Mouse (Mus musculus): ENCODE measurements around the gene Ube4b. TPM values are rescaled to one million over a fixed set of nuclear protein-coding genes. Genes with fewer than 3 reads are reported as not detected.

The Ube4b gene
- polyA plus RNA-seq (2012; fragmentation: generic; extraction: Trizol): 10 to 100 TPM; 14.9 to 60.1 TPM

DNA sequence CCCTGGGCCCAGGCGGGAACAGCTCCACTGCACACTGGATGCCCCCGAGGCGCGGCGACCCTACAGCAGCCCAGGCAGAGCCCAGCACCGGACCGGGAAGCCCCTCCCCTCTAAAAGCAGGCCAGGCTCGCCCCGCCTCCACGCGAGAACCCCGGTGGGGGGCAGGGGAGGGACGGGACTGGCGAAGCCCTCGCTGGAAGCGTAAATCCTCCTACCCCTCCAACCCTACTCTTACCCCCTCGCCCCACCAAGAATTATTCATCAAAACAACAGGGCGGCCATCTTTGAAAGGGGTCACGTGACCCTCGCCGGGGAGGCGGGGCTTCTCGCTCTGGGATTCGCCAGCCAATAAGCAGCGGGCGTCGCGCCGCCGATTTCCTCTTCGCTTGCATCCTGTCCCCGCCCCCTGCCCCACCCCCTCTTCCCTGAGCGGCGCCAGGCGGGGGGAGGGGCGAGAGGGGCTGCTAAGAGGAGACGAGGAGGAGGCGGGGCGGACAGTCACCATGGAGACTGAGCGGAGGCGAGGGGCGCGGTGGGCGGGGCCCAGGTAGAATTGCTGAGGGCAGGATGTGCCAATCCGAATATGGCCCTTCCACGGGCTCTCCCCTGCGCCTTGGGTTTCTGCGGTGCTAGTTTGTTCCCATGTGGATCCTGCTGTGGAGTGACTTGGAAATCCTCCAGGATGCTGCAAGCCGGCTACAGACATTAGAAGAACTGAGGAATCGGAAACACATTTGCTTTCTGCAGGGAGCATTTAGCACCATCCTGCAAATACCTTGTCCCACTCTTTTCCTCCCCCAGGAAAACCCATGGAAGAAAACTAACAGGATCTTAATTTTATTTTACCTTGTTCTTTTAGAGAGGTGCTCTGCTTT lies at the start of gene Ube4b:
TSS of gene Ube4b (minus strand) at position 425 of the 875 bp plus-strand sequence.

DNA sequence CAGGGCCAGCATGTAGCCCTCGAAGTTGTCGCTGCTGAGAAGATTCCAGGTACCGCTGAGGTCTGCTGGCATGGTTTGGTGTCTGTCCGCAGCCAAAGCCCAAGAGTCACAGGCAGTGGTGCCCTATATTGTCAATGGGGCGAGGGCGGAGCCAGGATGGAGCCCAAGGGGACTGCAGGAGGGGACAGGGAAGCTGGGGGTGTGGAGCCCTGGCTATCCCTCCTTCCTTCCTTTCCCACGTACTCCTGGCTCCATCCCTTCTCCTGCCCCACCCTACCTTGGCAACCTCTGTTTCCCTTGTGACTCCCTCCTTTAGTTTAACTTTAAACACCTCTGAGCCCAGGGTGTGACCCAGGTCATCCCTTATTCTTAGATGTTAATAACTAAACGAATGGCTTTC lies 28.3 kb upstream of the Ube4b start, which contains the start of gene Rbp7:
TSS of gene Rbp7 (minus strand) at position 100 of the 400 bp plus-strand sequence.

GRCm38 (mm10) chr4:149307596-149308490 lies 118.7 kb downstream of the Ube4b start, which contains the start of gene Kif1b:
Gene Kif1b, minus strand, starts transcription at chr4:149307693.

Other genes starting within 250 kb of the Ube4b start
- 1 to 10 TPM in 1 of 2 experiments, under 1 TPM in 1; 0.55 to 7.6 TPM for gene Kif1b, start 119.1 kb downstream of the Ube4b start, polyA plus RNA-seq (2012; fragmentation: generic; extraction: Trizol)
- gene Rbp7, start 28.2 kb upstream of the Ube4b start, polyA plus RNA-seq (2012; fragmentation: generic; extraction: Trizol): under 1 TPM; 0.08 to 0.17 TPM
- gene Tmem274, start 50.6 kb upstream of the Ube4b start, polyA plus RNA-seq (2012; fragmentation: generic; extraction: Trizol): not detected
- 1 to 10 TPM; 3.3 to 7.5 TPM for gene Nmnat1, start 58.5 kb upstream of the Ube4b start, polyA plus RNA-seq (2012; fragmentation: generic; extraction: Trizol)
- 10 to 100 TPM in 1 of 2 experiments, 1 to 10 TPM in 1; 5.0 to 20.1 TPM for gene Lzic, start 58.5 kb upstream of the Ube4b start, polyA plus RNA-seq (2012; fragmentation: generic; extraction: Trizol)
- 10 to 100 TPM; 40.5 to 50.0 TPM for gene Ctnnbip1, start 91.5 kb upstream of the Ube4b start, polyA plus RNA-seq (2012; fragmentation: generic; extraction: Trizol)
- gene Clstn1, start 159.7 kb upstream of the Ube4b start, polyA plus RNA-seq (2012; fragmentation: generic; extraction: Trizol): 100 to 1,000 TPM in 1 of 2 experiments, 10 to 100 TPM in 1; 33.5 to 169 TPM